Mouse (Mus musculus): ENCODE measurements around the gene Prelid3b.

Prelid3b gene

DNA sequence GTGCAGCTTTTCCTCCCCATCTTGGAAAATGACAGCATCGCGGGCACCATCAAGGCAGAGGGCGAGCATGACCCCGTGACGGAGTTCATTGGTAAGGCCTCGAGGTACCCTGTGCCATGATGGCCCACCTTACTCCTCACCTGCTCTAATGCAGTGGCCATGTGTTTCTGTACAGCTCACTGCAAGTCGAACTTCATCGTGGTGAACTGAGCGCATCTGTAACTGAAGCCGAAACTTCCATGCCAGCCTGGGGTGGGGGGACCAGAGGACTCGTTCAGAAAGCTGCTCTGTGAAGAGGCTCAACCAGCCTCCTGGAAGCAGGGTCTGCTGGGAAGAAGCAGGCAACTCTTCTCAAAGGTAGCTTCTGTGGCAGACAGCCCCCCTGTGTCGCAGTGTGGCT is 46.0 kb downstream of the Prelid3b start:
- DNase-seq (ENCODE audit: low spot score) = no peak

- no peak for DNase-seq (ENCODE audit: low spot score)
These were observed 48.4 kb downstream of the Prelid3b start for GRCm38 (mm10) chr2:174424301-174425085.

DNA sequence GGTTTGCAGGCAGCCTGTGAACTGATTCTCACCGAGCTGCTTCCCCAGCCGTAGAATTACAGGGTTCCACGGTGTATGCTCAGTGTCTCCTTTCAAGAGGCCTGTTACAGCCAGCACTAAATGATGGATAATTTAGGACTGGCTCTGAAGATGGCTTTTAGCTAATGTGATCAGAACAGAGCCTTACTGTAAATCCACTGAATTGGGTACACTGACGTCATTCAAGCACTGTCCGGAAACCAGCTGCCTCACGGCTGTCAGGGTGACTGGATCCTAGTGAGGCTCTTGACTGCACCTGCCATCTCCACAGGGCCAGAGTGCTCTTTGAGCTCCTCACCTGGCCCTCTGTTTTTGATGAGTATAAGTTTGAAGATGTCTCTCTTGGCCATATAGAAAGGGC is 51.8 kb downstream of the Prelid3b start:
- DNase-seq (ENCODE audit: low spot score) = no peak

- peak; percentile 98 for DNase-seq (ENCODE audit: low spot score)
These were observed 57.1 kb downstream of the Prelid3b start, which contains the start of gene Nelfcd for GRCm38 (mm10) chr2:174415731-174416310. Nelfcd (plus strand) TSS chr2:174415804.

All from adipocyte (in vitro differentiated cells).